Mouse (Mus musculus): ENCODE data around the gene Spocd1. TPM values are rescaled to one million over a fixed set of nuclear protein-coding genes. Genes with fewer than 3 reads are reported as not detected.
A peak's percentile ranks its signal among the peaks of the same experiment; 100 is the strongest.

Gene Spocd1
- polyA plus RNA-seq, 1 experiment, result 0.25 TPM

GRCm38 (mm10) chr4:129985671-129986441 lies 56.8 kb downstream of the Spocd1 start:
- H3K27ac ChIP-seq (ENCODE audit: insufficient read depth, low read length), result no peak overlapping the region

GRCm38 (mm10) chr4:129987825-129988504 lies 58.9 kb downstream of the Spocd1 start:
- TF ChIP-seq POLR2A (IDR thresholded peaks at IDR 0.05; ENCODE audit: insufficient read depth, low read length) (no peak), EP300 (IDR thresholded peaks at IDR 0.05; ENCODE audit: insufficient read depth, low read depth, low read length) (no peak), CTCF (IDR thresholded peaks at IDR 0.05; ENCODE audit: low read depth, low read length) (no peak)
- no peaks in the 10 kb centered on the region for H3K36me3 ChIP-seq (ENCODE audit: control insufficient read depth, insufficient read depth, low read length, poor library complexity, severe bottlenecking)
- H3K27me3 ChIP-seq (ENCODE audit: control insufficient read depth, insufficient read depth, low read length, poor library complexity, severe bottlenecking), result peaks cover 16% of the 10 kb centered on the region
- H3K4me1 ChIP-seq (ENCODE audit: control insufficient read depth, insufficient read depth, low read length), result peaks cover 2% of the 10 kb centered on the region
- H3K4me3 ChIP-seq (ENCODE audit: low read depth, low read length), result peak overlapping the region; percentile 41
- H3K27ac ChIP-seq (ENCODE audit: insufficient read depth, low read length), result no peak overlapping the region
- H3K9ac ChIP-seq (ENCODE audit: low read depth, poor library complexity, severe bottlenecking), result no peak overlapping the region
- H3K9me3 ChIP-seq (replicated peaks; ENCODE audit: control insufficient read depth, insufficient read depth, low read length, poor library complexity, severe bottlenecking), result no peaks in the 10 kb centered on the region

More at GRCm38 (mm10) chr4:129985671-129986441, 56.8 kb downstream of the Spocd1 start:
- Histone ChIP-seq H3K36me3 (ENCODE audit: control insufficient read depth, insufficient read depth, low read length, poor library complexity, severe bottlenecking) (no peaks in the 10 kb centered on the region), H3K9ac (ENCODE audit: low read depth, poor library complexity, severe bottlenecking) (peak overlapping the region; percentile 75), H3K4me3 (ENCODE audit: low read depth, low read length) (peak overlapping the region; percentile 66), H3K27me3 (ENCODE audit: control insufficient read depth, insufficient read depth, low read length, poor library complexity, severe bottlenecking) (peaks cover 16% of the 10 kb centered on the region), H3K4me1 (ENCODE audit: control insufficient read depth, insufficient read depth, low read length) (peaks cover 4% of the 10 kb centered on the region), H3K9me3 (replicated peaks; ENCODE audit: control insufficient read depth, insufficient read depth, low read length, poor library complexity, severe bottlenecking) (no peaks in the 10 kb centered on the region)
- TF ChIP-seq EP300 (IDR thresholded peaks at IDR 0.05; ENCODE audit: insufficient read depth, low read depth, low read length), result no peak
- peak; percentile 31 for TF ChIP-seq CTCF (IDR thresholded peaks at IDR 0.05; ENCODE audit: low read depth, low read length)

GRCm38 (mm10) chr4:129989925-129990324 lies 60.9 kb downstream of the Spocd1 start:
- Histone ChIP-seq H3K4me1 (ENCODE audit: control insufficient read depth, insufficient read depth, low read length) (peaks cover 2% of the 10 kb centered on the region), H3K4me3 (ENCODE audit: low read depth, low read length) (no peak overlapping the region), H3K27ac (ENCODE audit: insufficient read depth, low read length) (no peak overlapping the region), H3K36me3 (ENCODE audit: control insufficient read depth, insufficient read depth, low read length, poor library complexity, severe bottlenecking) (no peaks in the 10 kb centered on the region), H3K9me3 (replicated peaks; ENCODE audit: control insufficient read depth, insufficient read depth, low read length, poor library complexity, severe bottlenecking) (no peaks in the 10 kb centered on the region), H3K27me3 (ENCODE audit: control insufficient read depth, insufficient read depth, low read length, poor library complexity, severe bottlenecking) (peaks cover 11% of the 10 kb centered on the region), H3K9ac (ENCODE audit: low read depth, poor library complexity, severe bottlenecking) (no peak overlapping the region)
- no peak for TF ChIP-seq EP300 (IDR thresholded peaks at IDR 0.05; ENCODE audit: insufficient read depth, low read depth, low read length)
- TF ChIP-seq POLR2A (IDR thresholded peaks at IDR 0.05; ENCODE audit: insufficient read depth, low read length), result no peak
- TF ChIP-seq CTCF (IDR thresholded peaks at IDR 0.05; ENCODE audit: low read depth, low read length), result no peak

- TF ChIP-seq CTCF (IDR thresholded peaks at IDR 0.05; ENCODE audit: low read depth, low read length), result no peak
- TF ChIP-seq POLR2A (IDR thresholded peaks at IDR 0.05; ENCODE audit: insufficient read depth, low read length), result no peak
- TF ChIP-seq EP300 (IDR thresholded peaks at IDR 0.05; ENCODE audit: insufficient read depth, low read depth, low read length), result no peak
- Histone ChIP-seq H3K4me1 (ENCODE audit: control insufficient read depth, insufficient read depth, low read length) (no peaks in the 10 kb centered on the region), H3K27ac (ENCODE audit: insufficient read depth, low read length) (no peak overlapping the region), H3K4me3 (ENCODE audit: low read depth, low read length) (no peak overlapping the region), H3K27me3 (ENCODE audit: control insufficient read depth, insufficient read depth, low read length, poor library complexity, severe bottlenecking) (no peaks in the 10 kb centered on the region), H3K9ac (ENCODE audit: low read depth, poor library complexity, severe bottlenecking) (no peak overlapping the region), H3K36me3 (ENCODE audit: control insufficient read depth, insufficient read depth, low read length, poor library complexity, severe bottlenecking) (no peaks in the 10 kb centered on the region), H3K9me3 (replicated peaks; ENCODE audit: control insufficient read depth, insufficient read depth, low read length, poor library complexity, severe bottlenecking) (no peaks in the 10 kb centered on the region)
These were observed 63.7 kb downstream of the Spocd1 start for GRCm38 (mm10) chr4:129992720-129993119.

- Histone ChIP-seq H3K27me3 (ENCODE audit: control insufficient read depth, insufficient read depth, low read length, poor library complexity, severe bottlenecking) (no peaks in the 10 kb centered on the region), H3K9ac (ENCODE audit: low read depth, poor library complexity, severe bottlenecking) (no peak overlapping the region), H3K4me1 (ENCODE audit: control insufficient read depth, insufficient read depth, low read length) (no peaks in the 10 kb centered on the region), H3K4me3 (ENCODE audit: low read depth, low read length) (no peak overlapping the region), H3K9me3 (replicated peaks; ENCODE audit: control insufficient read depth, insufficient read depth, low read length, poor library complexity, severe bottlenecking) (no peaks in the 10 kb centered on the region), H3K36me3 (ENCODE audit: control insufficient read depth, insufficient read depth, low read length, poor library complexity, severe bottlenecking) (no peaks in the 10 kb centered on the region), H3K27ac (ENCODE audit: insufficient read depth, low read length) (no peak overlapping the region)
- no peak for TF ChIP-seq EP300 (IDR thresholded peaks at IDR 0.05; ENCODE audit: insufficient read depth, low read depth, low read length)
- no peak for TF ChIP-seq POLR2A (IDR thresholded peaks at IDR 0.05; ENCODE audit: insufficient read depth, low read length)
- TF ChIP-seq CTCF (IDR thresholded peaks at IDR 0.05; ENCODE audit: low read depth, low read length), result no peak
These were observed 64.2 kb downstream of the Spocd1 start for GRCm38 (mm10) chr4:129993213-129993612.

Data from ES-Bruce4 (cell line).